Mouse (Mus musculus) kidney, postnatal 25 days (tissue): ENCODE results near the gene Pde8b.

Experiments
- DNase-seq, 2 experiments: peaks; one replicate each; pipeline ENCODE4 v3.0.0; 2021; ENCODE audit warnings: mixed read lengths in 2 of 2

Gene Pde8b

DNA sequence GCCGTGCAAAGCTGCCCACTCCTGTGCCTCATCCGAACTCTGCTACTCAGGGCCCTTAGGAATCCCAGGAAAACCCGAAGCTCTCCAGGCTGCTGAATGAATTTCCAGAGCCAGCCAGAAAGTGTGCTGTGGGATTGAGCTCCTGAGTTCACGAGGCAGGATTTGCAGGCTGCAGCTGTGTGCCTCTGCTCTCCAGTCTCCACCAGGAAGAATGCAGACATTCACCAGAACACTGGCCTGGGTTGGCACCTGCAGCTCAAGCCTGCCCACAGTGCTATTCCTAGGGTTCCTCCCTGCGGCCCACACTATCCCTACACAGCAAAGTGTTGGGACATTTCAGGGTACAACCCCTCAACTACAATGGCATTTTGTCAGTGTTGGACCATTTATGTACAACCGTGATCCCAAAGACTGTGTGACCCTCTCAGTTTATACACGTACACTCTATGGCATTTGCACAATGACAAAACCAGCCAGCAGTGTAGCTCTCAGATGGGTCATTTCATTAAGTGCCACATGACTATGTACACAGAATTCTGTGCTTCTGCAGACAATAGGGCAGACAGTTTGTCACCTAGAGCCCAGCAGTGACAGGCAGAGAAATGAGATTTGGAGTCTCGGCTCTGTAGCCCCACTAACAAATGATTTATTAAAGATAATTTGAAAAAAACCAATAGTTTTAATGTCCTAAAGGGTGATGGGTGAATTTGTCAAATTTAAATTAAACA is 176.5 kb downstream of the Pde8b start:
- DNase-seq, result no peak

DNA sequence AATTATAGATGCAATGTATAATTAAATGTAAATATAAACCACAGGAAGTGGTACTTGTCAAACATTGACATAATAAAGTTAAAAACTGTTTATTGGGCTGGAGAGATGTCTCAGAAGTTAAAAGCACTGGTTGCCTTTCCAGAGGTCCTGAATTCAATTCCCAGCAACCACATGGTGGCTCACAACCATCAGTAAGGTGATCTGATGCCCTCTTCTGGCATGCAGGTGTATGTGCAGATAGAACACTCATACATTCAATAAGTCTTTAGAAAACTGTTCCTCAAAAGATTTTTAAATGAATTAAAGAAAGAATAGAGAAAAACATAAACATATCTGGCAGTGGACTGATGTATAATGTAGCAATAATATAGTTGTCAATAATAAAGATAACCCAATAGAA is 179.9 kb downstream of the Pde8b start:
- no peak for DNase-seq

DNA sequence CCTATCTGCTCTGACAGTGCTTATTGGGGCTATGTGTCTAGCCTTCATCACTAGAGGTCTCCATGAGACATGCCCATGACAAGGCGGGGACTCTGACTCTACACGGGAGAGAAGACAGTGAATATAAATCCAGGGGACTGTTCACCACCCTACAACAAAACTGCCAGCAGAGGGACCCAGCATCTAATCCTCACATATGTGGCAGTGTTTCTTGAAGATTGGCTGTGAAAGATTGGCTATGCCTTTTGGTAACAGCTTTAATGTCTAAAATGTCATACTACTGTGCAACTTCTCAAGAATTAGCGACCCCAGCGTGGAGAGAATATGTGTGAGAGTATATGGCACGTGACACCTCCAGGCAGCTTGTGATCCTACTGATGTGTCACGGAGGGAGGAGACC is 182.3 kb downstream of the Pde8b start:
- DNase-seq, result peak in 1 of 2 experiments; percentile 27

DNA sequence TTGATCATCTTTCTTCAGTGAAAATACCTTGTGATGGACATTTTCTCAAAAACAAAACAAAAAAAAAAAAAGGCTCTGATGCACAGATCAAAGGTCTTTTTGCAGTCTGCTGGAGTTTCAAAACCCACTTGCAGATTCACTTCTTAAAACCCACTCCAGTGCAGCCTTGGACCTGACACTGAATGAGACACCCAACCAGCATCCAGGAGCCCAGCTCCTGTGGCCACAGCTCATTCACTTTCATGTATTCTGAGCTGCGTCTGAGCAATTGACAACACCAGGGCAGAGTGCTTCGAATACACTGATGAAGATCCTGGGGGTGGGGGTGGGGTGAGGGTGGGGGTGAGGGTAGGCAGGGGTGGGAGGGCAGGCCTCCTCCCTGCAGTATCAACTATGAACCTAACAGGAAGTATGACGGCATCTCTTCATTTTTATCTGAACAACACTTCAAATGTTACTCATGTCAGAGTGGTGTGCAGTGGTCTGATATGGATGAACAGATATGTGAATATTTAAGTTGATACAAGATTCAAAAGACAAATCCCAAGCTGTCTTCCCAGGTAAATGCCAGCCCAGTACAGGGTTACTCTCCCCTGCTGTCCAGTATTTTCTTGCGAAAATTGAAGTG is 186.6 kb downstream of the Pde8b start:
- no peak for DNase-seq

DNA sequence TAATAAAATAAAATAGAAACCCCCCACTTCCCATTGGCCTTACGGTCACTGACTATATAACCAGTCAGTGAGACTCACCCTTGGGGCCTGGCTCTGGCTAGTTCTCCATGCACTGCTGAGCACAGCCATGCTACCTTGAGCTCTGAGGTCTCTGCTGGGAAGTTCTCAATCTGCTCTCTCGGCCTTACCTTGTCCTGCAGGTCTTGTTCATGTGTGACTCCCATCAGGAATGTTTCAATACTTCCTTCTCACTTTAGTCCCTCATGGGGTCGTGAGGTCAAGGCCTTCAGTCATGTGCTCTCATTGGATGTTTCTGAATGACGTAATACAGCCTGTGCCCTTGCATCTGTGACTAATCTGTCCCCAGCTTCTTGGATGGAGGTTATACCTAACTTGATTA is 191.3 kb downstream of the Pde8b start:
- peak; percentile 14 to 64 for DNase-seq

DNA sequence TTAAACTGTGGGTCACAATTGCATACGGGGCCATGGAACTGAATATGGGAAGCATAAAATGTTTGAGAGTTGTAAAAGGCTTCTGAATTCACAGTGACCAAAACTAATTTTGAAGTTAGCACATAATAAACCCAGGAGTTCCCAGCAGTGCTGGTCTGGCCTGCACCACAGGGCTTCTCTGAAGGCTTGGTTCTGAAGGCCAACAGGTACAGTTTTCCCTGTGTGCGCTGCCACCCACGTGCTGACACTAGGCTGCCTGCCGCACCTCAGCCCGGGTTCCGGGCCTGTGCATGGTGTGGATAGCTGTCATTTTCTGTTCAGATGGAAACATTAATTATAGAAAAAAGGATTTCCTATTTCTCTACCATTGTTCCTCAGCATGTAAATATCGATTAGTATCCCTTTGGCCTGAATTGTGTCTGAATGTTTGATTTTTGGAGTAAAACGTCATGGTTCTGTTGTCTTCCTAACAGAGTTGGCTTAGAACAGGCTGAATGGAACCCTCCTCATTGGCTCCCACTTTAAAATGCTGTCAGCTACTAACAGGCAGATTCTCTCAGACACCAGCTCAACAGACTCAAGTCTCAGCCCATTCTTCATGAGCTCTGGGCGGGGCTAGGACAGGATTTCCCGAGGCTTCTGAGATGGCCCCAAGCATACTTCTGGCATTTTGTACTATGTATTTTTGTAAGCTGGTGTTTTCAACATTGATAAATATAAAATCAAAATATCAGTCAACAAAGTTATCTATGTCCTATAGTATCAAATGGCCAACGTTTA is 193.4 kb downstream of the Pde8b start:
- peak in 1 of 2 experiments; percentile 16 for DNase-seq

DNA sequence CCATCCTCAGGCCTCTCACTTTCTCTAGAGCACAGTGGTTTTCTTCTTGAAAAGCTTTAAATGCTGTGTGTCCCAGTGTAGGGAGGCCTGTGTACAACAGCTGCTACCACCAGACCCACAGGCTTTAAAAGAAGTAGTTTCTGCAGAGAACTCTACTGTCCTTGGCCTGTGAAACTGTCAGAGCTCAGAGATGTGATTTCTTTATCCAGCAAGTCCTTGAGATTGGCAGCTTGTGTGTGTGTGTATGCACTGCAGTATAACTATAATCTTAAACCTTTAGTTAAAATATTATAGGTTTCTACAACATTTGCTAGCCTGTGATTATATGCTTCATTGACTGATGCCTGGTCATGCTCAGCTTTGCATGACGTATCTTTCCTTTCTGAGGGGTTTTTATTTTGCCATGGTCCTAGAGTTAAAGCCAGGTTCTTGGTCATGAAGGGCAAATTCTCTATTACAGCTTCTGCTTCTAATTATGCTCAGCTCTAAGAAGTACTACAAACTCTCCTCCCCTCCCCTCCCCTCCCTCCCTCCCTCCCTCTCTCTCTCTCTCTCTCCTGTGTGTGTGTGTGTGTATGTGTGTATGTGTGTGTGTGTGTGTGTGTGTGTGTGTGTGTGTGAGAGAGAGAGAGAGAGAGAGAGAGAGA is 194.3 kb downstream of the Pde8b start:
- no peak for DNase-seq

DNA sequence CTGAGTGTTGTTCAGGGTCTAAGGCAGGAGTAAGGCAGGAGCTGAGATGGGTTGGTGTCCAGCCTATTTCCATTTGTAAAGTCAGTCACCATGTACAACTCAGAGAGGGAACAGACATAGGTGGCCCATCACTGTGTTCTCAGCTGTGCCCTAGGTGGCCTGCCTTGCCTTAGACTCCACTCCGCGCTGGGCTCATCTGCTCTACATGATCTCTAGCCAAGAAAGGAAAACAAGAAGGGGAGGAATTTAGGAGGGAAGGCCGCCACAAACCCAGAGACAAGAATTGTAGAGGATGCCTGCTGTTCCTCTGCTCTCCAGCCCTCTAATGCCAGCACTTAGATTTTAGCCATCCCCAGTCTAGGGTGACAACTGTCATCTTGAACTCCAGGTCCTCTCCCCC is 197.7 kb downstream of the Pde8b start:
- DNase-seq, result no peak

DNA sequence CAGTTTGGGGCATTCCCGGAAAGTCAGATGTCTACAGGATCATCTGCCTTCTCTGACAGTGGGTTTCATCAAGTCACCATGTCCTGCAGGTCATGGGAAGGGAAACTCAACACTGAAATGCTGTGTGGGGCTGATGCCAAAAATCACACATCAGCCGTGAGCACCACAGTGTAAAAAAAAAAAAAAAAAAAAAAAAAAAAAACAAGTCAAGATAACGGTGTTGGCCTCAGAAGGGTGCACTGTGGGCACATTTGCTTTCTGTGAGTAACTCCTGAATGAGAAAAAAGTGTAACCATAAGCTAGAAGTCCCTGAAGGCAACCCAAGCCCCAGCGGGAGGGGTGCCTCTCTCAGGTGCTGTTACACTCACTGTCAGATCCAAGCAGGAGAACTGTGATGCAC is 199.7 kb downstream of the Pde8b start:
- DNase-seq, result no peak

DNA sequence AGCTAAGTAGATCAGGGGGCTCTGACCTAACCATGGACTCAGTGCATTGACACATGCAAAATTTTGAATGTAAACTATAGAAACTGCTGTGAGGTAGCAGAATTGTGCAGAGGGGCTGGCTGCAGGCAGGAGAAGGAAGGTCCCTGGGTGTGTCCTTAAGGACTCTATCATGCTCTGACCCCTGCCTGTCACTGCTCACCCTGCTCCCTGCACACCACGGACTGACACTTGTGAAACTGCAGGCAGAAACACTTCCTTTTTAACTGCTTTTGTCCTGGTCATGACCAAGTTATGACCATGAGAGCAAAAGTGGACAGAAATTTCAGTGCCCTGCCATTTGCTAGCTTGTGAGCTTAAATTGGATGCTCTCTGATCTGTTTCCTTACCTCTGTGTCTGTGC is 206.0 kb downstream of the Pde8b start:
- no peak for DNase-seq

DNA sequence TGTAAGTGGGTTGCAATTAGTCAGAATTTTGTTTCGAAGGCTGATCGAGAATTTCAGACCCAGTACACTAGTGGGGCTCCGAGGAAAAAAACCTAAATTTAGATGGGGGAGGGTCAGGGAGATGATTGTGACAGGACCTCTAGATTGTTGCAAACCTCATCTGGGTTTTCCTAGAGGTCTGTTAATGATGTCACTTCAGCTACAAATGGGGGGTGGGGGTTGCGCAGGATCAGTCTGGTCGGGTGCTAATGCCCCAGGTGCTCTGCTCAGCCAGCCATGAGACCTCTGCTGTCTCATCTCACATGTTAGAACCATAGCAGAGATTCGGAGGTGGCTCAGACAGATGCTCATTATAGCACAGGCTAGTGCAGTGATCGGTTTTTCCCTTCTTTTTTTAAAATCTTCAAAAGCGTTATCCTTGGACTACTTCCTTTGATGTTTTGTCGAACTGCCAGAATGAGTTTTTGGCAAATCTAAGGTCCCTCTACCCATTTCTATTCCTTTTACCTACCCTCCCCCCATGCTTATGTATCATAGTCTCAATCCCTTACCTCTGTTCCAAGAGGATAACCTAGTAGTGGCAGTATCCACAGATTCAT is 209.9 kb downstream of the Pde8b start:
- DNase-seq, result no peak

DNA sequence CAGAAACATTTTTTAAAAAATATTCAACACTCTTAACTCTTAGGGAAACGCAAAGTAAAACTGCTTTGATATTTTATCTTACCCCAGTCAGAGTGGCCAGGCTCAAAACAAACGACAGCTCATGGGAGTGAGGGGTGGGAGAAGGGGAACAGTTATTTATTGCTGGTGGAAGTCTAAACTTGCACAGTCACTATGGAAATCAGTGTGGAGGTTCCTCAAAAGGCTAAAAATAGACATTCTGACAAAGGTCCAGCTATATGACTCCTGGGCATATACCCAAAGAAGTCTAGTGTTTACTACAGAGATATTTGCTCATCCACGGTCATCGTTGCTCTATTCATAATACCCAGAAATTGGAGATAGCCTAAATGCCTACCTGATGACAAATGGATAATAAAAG is 211.9 kb downstream of the Pde8b start:
- DNase-seq, result no peak

DNA sequence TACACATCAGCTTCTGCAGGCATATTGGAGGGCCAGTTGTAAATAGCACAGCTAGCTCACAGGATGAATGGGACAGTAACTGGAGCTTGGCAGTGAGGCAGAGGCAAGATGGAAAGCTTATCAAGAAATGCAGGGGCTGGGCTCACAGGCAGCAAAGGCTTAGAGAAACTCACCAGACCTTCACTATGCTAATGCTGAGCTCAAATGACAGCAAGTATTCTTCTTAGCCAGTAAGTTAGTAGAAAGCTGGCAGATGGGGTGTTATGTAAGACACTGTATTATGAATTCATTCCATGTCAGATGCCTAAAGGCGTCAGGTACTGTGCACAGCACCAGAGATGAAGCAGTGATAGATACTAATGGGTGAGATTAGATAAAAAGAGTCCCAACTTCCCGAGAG is 215.4 kb downstream of the Pde8b start:
- no peak for DNase-seq

DNA sequence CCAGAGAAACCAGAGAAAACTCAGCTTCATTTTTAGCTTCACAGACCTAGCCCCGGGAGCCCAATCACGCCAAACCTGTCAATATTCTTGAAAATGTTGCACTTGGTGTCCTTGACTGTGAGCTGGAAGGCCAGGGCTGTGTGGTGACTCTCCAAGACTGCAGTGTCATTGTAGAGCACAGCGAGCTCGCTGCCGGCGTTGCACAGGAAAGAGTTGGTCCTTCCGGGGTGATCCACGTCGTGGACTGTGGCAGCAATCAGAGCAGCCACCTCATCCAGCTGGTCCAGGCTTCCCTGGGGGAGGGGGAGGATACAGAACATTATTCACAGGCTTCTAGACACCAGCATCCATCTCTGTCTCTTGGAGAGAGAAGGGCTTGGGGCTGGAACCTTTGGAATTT is 216.0 kb downstream of the Pde8b start:
- DNase-seq, result no peak

DNA sequence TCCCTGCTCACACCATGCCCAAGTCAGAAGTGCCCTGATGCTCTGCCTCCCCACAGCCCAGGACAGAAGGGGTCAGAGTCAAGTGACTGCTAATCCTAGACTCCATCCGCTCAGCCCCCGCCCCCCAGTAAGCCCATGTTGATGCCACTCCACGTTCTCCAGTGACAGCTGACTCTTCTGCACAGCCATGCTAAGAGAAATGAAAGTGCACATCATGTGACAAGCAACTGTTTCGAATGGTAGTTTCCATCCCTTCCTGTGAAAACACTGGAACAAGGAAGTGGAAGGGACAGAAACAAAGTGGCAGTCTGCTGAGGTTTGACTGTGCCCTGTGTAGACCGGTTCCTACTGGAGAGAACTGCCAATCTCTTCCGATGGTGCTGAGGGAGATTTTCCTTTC is 217.2 kb downstream of the Pde8b start:
- DNase-seq, result no peak

DNA sequence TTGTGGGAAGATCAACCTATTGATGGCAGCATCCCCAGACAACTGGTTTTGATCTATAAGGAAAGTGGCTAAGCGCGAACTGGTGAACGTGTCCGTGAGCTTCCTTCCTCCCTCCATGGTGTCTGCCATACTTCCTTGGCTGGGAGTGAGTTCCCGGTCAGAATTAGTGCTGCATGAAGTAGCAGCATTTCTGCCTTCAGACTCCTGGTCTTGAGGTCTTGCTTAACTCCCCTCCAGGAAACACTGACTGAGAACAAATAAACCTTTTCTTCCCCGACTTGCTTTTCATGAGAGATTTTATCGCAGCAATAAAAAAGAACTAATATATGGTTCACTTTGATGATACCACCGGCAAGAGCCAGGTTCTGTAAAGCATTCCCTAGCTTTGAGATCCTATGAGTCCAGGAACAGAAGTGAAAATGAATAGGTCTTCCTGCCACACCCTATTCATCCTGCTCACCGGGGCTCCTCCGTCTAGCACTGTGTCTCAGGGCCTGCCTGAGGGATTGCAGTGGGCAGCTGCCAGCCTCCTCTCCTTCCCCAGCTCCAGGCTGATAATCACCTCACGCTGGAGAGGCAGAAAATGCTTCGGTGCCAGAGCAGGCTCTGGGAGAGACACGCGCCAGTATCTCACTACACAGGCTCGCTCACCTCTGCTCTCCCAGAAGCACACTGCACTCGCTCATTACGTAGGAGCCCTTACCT is 217.9 kb downstream of the Pde8b start:
- DNase-seq, result no peak

DNA sequence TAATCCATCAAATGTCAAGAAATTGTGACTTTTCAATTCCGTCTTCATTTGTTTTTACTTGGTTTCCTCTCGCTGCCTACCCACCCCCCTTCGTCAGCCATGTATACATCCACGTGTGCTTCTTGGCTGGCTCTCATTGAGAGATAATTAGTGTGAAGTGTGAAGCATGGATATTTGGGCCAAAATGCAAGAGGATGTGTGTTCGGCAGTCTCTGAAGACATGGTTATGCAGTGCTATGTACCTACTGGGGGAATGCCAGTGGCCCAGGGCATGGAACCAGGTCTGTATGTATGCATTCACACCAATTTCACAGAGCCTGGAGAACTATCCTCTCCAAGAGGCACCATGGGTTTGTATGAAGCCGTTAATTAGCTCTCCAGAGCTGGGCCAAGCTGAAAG is 219.3 kb downstream of the Pde8b start:
- DNase-seq, result no peak

DNA sequence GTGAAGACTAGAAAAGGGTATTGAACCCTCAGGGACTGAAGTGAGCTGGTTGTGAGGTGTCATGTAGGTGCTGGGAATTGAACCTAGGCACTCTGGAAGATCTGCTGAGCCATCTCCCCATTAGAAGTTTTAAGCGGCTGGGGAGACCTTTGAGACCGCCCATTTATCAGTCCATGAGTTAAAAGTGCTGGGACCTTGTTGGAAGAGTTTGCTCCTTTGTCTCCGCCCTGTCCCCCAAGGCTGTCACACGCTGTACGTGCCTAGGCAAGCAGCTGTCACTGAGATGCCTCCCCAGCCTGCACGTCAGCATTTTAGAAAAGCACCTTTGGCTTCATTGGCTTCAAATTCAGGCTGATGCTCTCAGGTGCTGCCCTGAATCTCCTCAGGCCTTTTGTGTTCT is 229.9 kb downstream of the Pde8b start:
- DNase-seq, result no peak

DNA sequence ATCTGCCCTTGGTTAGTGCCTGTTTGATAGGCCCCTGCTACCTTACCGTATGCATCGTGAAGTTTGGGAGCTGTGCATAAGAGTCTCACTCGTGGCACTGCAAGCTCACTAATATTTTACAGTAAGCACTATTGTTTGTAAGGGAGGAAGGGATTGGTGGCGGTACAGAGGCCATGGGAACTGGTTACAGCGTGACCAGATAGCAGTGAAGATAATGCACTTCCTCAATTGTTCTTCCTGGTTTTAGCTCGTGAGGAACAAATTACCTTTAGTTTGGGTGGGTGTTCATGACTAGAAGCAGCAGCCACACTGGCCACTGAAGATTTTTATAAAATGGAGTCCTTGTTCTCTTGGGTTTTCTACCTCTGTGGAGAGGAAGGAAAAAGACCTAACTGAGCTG is 230.8 kb downstream of the Pde8b start:
- no peak for DNase-seq

DNA sequence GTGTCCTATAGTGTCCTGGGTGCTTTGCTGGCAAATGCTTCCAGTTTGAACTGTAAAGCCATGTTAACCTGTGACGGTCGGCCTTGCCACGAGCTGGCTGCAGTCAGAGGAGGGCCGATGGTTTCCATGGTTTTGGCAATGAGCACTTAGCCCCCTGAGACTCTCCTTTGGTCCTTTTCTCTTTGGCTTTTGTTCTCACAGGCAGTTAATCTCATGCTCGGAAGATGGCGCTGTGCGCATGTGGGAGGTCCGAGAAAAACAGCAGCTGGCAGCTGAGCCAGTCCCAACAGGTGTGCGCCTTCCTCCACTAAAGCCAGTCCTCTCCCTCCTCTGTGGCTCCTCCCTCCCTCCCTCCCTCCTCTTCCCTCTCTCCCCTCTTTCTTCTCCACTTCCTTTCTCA is 232.2 kb downstream of the Pde8b start:
- peak; percentile 75 to 77 for DNase-seq

DNA sequence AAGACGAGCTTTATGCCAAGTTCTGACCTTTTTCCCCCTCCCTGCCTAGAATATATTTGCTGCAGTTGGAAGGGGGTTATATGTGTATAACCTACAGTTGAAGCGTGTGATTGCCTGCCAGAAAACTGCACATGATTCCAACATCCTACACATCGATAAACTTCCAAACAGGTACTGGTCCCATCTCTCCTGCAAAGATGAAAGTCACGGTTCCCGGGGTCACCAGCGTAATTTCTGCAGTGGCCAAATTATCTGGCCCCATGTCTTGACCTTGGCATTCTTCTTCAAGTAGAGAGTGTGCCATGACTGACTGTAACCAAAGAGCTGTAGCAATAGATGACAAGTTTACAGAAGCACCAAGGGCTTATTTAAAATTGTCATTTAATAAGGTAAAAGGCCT is 232.9 kb downstream of the Pde8b start:
- DNase-seq, result no peak

DNA sequence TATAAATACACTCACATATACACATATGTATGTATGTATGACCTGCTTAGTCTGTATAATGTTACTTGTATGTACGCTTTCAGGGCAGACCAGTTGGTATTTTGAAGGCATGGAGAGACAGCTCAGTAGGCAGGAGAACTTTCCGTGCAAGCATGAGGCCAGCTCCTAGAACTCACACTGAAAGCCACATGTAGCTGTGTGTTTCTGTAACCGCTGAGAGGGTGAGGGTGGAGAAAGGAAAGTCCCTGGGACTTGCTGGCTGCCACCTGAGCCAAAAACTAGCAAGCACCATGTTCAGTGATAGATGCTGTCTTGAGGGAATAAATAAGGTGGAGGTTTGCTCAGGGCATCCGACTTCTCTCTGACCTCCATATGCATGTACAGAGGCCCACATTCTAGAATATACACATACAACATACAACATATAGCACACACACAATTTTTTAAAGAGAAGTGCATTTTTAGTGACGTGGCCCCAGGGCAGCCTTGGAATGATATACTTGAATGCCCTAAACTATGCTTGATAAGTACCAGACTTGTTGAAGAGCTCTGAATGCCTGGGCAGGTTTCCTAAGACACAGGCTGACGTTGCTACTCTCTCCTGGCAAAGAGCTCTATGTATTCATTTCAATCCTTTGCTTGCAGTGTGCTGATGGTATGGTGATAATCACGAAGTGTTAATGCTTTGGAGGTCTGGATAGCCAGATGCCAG is 238.4 kb downstream of the Pde8b start:
- DNase-seq, result no peak
